Mouse (Mus musculus) bone marrow, adult 2 months (tissue): ENCODE data around the gene Tgfb1i1.

Experiments
- CTCF ChIP-seq: fragments of 200-500 bp; IDR thresholded peaks from 2 replicates; pipeline ENCODE4 v1.5.1; 2011; ENCODE audit warnings: low read length, control low read depth; ENCODE audit not compliant: control insufficient read depth, insufficient read depth
- POLR2A ChIP-seq: fragments of 200-500 bp; IDR thresholded peaks from 2 replicates; pipeline ENCODE4 v1.6.1; 2011; ENCODE audit warnings: low read depth, mild to moderate bottlenecking, control low read depth, low read length, borderline replicate concordance; ENCODE audit not compliant: control insufficient read depth

- no peak for TF ChIP-seq POLR2A
- no peak for TF ChIP-seq CTCF
Observed at GRCm38 (mm10) chr7:128256783-128257334, 10.2 kb downstream of the Tgfb1i1 start.
